Mouse (Mus musculus): ENCODE results near the gene Ptbp3. TPM values are rescaled to one million over a fixed set of nuclear protein-coding genes. Genes with fewer than 3 reads are reported as not detected.

The Ptbp3 gene
- total RNA-seq, 1 experiment: 46.1 TPM

- H3K4me3 ChIP-seq (ENCODE audit: insufficient read depth in 1 of 2, low read depth in 1 of 2, low read length in 2 of 2, poor library complexity in 1 of 2, severe bottlenecking in 1 of 2): no peak overlapping the region
- no peak overlapping the region for H3K27ac ChIP-seq (ENCODE audit: insufficient read depth, low read depth, low read length, poor library complexity, severe bottlenecking)
- 0 out of 4 replicates have a peak, but pooled peaks cover 0 to 2% of the 10 kb centered on the region in 2 experiments for H3K4me1 ChIP-seq (ENCODE audit: control insufficient read depth in 2 of 2, insufficient read depth in 2 of 2, low read length in 2 of 2, poor library complexity in 1 of 2)
- no peak for TF ChIP-seq ZNF384 (IDR thresholded peaks at IDR 0.05; ENCODE audit: low read depth, low read length)
- TF ChIP-seq MAFK (IDR thresholded peaks at IDR 0.05; ENCODE audit: insufficient read depth, low read depth, low read length): no peak
- no peak for TF ChIP-seq ZC3H11A (IDR thresholded peaks at IDR 0.05; ENCODE audit: borderline replicate concordance, low read depth, low read length)
- no peak for TF ChIP-seq HCFC1 (IDR thresholded peaks at IDR 0.05; ENCODE audit: borderline replicate concordance, insufficient read depth, low read length)
- no peak for TF ChIP-seq CHD2 (IDR thresholded peaks at IDR 0.05; ENCODE audit: low read depth, low read length)
- DNase-seq (ENCODE audit: low read depth, low spot score): no peak
- in situ Hi-C loops (cut with MboI; ENCODE audit: low sequenced_read_pairs in 2 of 2, unreplicated experiment in 2 of 2): no loop called here
- no peaks in the 10 kb centered on the region for H3K36me3 ChIP-seq (ENCODE audit: control insufficient read depth, insufficient read depth, low read length, poor library complexity, severe bottlenecking)
- H3K9me3 ChIP-seq (ENCODE audit: control insufficient read depth, insufficient read depth, low read depth, low read length): no peaks in the 10 kb centered on the region
- H3K9ac ChIP-seq (ENCODE audit: insufficient read depth, low read depth, low read length, poor library complexity, severe bottlenecking): no peak overlapping the region
Observed at GRCm38 (mm10) chr4:59527470-59527869, 21.7 kb downstream of the Ptbp3 start.

GRCm38 (mm10) chr4:59526728-59527127, 22.4 kb downstream of the Ptbp3 start:
- no peak overlapping the region for H3K4me3 ChIP-seq (ENCODE audit: insufficient read depth in 1 of 2, low read depth in 1 of 2, low read length in 2 of 2, poor library complexity in 1 of 2, severe bottlenecking in 1 of 2)
- no peaks in the 10 kb centered on the region for H3K9me3 ChIP-seq (ENCODE audit: control insufficient read depth, insufficient read depth, low read depth, low read length)
- DNase-seq (ENCODE audit: low read depth, low spot score): no peak
- H3K27ac ChIP-seq (ENCODE audit: insufficient read depth, low read depth, low read length, poor library complexity, severe bottlenecking): no peak overlapping the region
- no peak overlapping the region for H3K9ac ChIP-seq (ENCODE audit: insufficient read depth, low read depth, low read length, poor library complexity, severe bottlenecking)
- no peaks in the 10 kb centered on the region for H3K36me3 ChIP-seq (ENCODE audit: control insufficient read depth, insufficient read depth, low read length, poor library complexity, severe bottlenecking)
- in situ Hi-C loops (cut with MboI; ENCODE audit: low sequenced_read_pairs in 2 of 2, unreplicated experiment in 2 of 2): no loop called here
- TF ChIP-seq HCFC1 (IDR thresholded peaks at IDR 0.05; ENCODE audit: borderline replicate concordance, insufficient read depth, low read length): no peak
- no peak for TF ChIP-seq ZNF384 (IDR thresholded peaks at IDR 0.05; ENCODE audit: low read depth, low read length)
- TF ChIP-seq ZC3H11A (IDR thresholded peaks at IDR 0.05; ENCODE audit: borderline replicate concordance, low read depth, low read length): no peak
- no peak for TF ChIP-seq CHD2 (IDR thresholded peaks at IDR 0.05; ENCODE audit: low read depth, low read length)
- no peak for TF ChIP-seq MAFK (IDR thresholded peaks at IDR 0.05; ENCODE audit: insufficient read depth, low read depth, low read length)
- H3K4me1 ChIP-seq (ENCODE audit: control insufficient read depth in 2 of 2, insufficient read depth in 2 of 2, low read length in 2 of 2, poor library complexity in 1 of 2): 0 out of 4 replicates have a peak, but pooled peaks cover 0 to 2% of the 10 kb centered on the region in 2 experiments

GRCm38 (mm10) chr4:59524875-59525274, 24.3 kb downstream of the Ptbp3 start:
- no peak overlapping the region for H3K4me3 ChIP-seq (ENCODE audit: insufficient read depth in 1 of 2, low read depth in 1 of 2, low read length in 2 of 2, poor library complexity in 1 of 2, severe bottlenecking in 1 of 2)
- in situ Hi-C loops (cut with MboI; ENCODE audit: low sequenced_read_pairs in 2 of 2, unreplicated experiment in 2 of 2): no loop called here
- DNase-seq (ENCODE audit: low read depth, low spot score): no peak
- TF ChIP-seq MAFK (IDR thresholded peaks at IDR 0.05; ENCODE audit: insufficient read depth, low read depth, low read length) (no peak), CHD2 (IDR thresholded peaks at IDR 0.05; ENCODE audit: low read depth, low read length) (no peak)
- H3K36me3 ChIP-seq (ENCODE audit: control insufficient read depth, insufficient read depth, low read length, poor library complexity, severe bottlenecking): no peaks in the 10 kb centered on the region
- H3K9me3 ChIP-seq (ENCODE audit: control insufficient read depth, insufficient read depth, low read depth, low read length): no peaks in the 10 kb centered on the region
- 0 out of 4 replicates have a peak, but pooled peaks cover 0 to 2% of the 10 kb centered on the region in 2 experiments for H3K4me1 ChIP-seq (ENCODE audit: control insufficient read depth in 2 of 2, insufficient read depth in 2 of 2, low read length in 2 of 2, poor library complexity in 1 of 2)
- no peak overlapping the region for H3K9ac ChIP-seq (ENCODE audit: insufficient read depth, low read depth, low read length, poor library complexity, severe bottlenecking)
- H3K27ac ChIP-seq (ENCODE audit: insufficient read depth, low read depth, low read length, poor library complexity, severe bottlenecking): no peak overlapping the region

- H3K9me3 ChIP-seq (ENCODE audit: control insufficient read depth, insufficient read depth, low read depth, low read length): no peaks in the 10 kb centered on the region
- TF ChIP-seq MAFK (IDR thresholded peaks at IDR 0.05; ENCODE audit: insufficient read depth, low read depth, low read length) (no peak), CHD2 (IDR thresholded peaks at IDR 0.05; ENCODE audit: low read depth, low read length) (no peak), ZC3H11A (IDR thresholded peaks at IDR 0.05; ENCODE audit: borderline replicate concordance, low read depth, low read length) (no peak), HCFC1 (IDR thresholded peaks at IDR 0.05; ENCODE audit: borderline replicate concordance, insufficient read depth, low read length) (no peak), ZNF384 (IDR thresholded peaks at IDR 0.05; ENCODE audit: low read depth, low read length) (no peak)
- in situ Hi-C loops (cut with MboI; ENCODE audit: low sequenced_read_pairs in 2 of 2, unreplicated experiment in 2 of 2): no loop called here
- no peak overlapping the region for H3K9ac ChIP-seq (ENCODE audit: insufficient read depth, low read depth, low read length, poor library complexity, severe bottlenecking)
- H3K27ac ChIP-seq (ENCODE audit: insufficient read depth, low read depth, low read length, poor library complexity, severe bottlenecking): no peak overlapping the region
- DNase-seq (ENCODE audit: low read depth, low spot score): no peak
- no peaks in the 10 kb centered on the region for H3K4me1 ChIP-seq (ENCODE audit: control insufficient read depth in 2 of 2, insufficient read depth in 2 of 2, low read length in 2 of 2, poor library complexity in 1 of 2)
- no peak overlapping the region for H3K4me3 ChIP-seq (ENCODE audit: insufficient read depth in 1 of 2, low read depth in 1 of 2, low read length in 2 of 2, poor library complexity in 1 of 2, severe bottlenecking in 1 of 2)
- peaks cover 4% of the 10 kb centered on the region for H3K36me3 ChIP-seq (ENCODE audit: control insufficient read depth, insufficient read depth, low read length, poor library complexity, severe bottlenecking)
Observed at GRCm38 (mm10) chr4:59510321-59510720, 38.8 kb downstream of the Ptbp3 start.

- Histone ChIP-seq H3K27ac (ENCODE audit: insufficient read depth, low read depth, low read length, poor library complexity, severe bottlenecking) (no peak overlapping the region), H3K4me1 (ENCODE audit: control insufficient read depth in 2 of 2, insufficient read depth in 2 of 2, low read length in 2 of 2, poor library complexity in 1 of 2) (no peaks in the 10 kb centered on the region), H3K9ac (ENCODE audit: insufficient read depth, low read depth, low read length, poor library complexity, severe bottlenecking) (no peak overlapping the region), H3K9me3 (ENCODE audit: control insufficient read depth, insufficient read depth, low read depth, low read length) (no peaks in the 10 kb centered on the region), H3K36me3 (ENCODE audit: control insufficient read depth, insufficient read depth, low read length, poor library complexity, severe bottlenecking) (peaks cover 4% of the 10 kb centered on the region), H3K4me3 (ENCODE audit: insufficient read depth in 1 of 2, low read depth in 1 of 2, low read length in 2 of 2, poor library complexity in 1 of 2, severe bottlenecking in 1 of 2) (no peak overlapping the region)
- DNase-seq (ENCODE audit: low read depth, low spot score): no peak
- in situ Hi-C loops (cut with MboI; ENCODE audit: low sequenced_read_pairs in 2 of 2, unreplicated experiment in 2 of 2): no loop called here
- no peak for TF ChIP-seq HCFC1 (IDR thresholded peaks at IDR 0.05; ENCODE audit: borderline replicate concordance, insufficient read depth, low read length)
- no peak for TF ChIP-seq CHD2 (IDR thresholded peaks at IDR 0.05; ENCODE audit: low read depth, low read length)
- TF ChIP-seq ZNF384 (IDR thresholded peaks at IDR 0.05; ENCODE audit: low read depth, low read length): no peak
- no peak for TF ChIP-seq MAFK (IDR thresholded peaks at IDR 0.05; ENCODE audit: insufficient read depth, low read depth, low read length)
- no peak for TF ChIP-seq ZC3H11A (IDR thresholded peaks at IDR 0.05; ENCODE audit: borderline replicate concordance, low read depth, low read length)
Observed at GRCm38 (mm10) chr4:59509558-59509957, 39.6 kb downstream of the Ptbp3 start.
